Comparison of ENCODE assay signal across 22 mouse cellular contexts in genomic region chr16:31641776-31642175, GRCm38 (mm10). TPM values are rescaled to one million over a fixed set of nuclear protein-coding genes. Genes with fewer than 3 reads are reported as not detected.
DNase-seq lines count a peak whose midpoint lies in the region; ATAC-seq lines count a peak whose summit lies in the region.
"Had no signal": no experiment of that assay in that cellular context is flagged by ENCODE, and none has a peak within 500 bp of the region (broad histone marks: within the 10 kb centered on the region; RNA-seq: fewer than 3 reads in every experiment).

No protein-coding gene starts in this region.

- H3K4me1 ChIP-seq in kidney, embryonic 14.5 days (ENCODE audit: control insufficient read depth, insufficient read depth, low read length) = peaks cover 4% of the 10 kb centered on the region; the same call in 1 of the 2 replicates
- H3K4me1 ChIP-seq: forebrain, embryonic 15.5 days had no signal

- no peak overlapping the region for H3K4me2 ChIP-seq in kidney, embryonic 14.5 days (replicated peaks; ENCODE audit: low read depth, low read length)
- H3K4me2 ChIP-seq: forebrain, embryonic 15.5 days; lung, embryonic 15.5 days; midbrain, embryonic 11.5 days had no signal

- peak; percentile 49; the same call in 1 of the 2 replicates for ATAC-seq in kidney, embryonic 14.5 days (ENCODE audit: low FRiP score, low TSS enrichment)
- ATAC-seq in erythroid progenitor cell, adult 5-6 weeks (replicated peaks; ENCODE audit: low FRiP score, poor library complexity, severe bottlenecking) = 0 out of 2 replicates have a peak, but pooled peaks have one; percentile 30
- ATAC-seq: forebrain, embryonic 15.5 days; hindbrain, embryonic 16.5 days; intestine, embryonic 16.5 days had no signal

- H3K9me3 ChIP-seq in kidney, embryonic 14.5 days (ENCODE audit: control insufficient read depth, low read length) = no peaks in the 10 kb centered on the region
- H3K9me3 ChIP-seq: forebrain, embryonic 15.5 days; lung, embryonic 15.5 days had no signal

- no peak overlapping the region for H3K27ac ChIP-seq in kidney, embryonic 14.5 days (ENCODE audit: low read depth, low read length)
- H3K27ac ChIP-seq: forebrain, embryonic 15.5 days; liver, embryonic 14.5 days; lung, embryonic 15.5 days had no signal

- no peaks in the 10 kb centered on the region for H3K27me3 ChIP-seq in kidney, embryonic 14.5 days (ENCODE audit: control insufficient read depth, insufficient read depth, low read length)
- H3K27me3 ChIP-seq: forebrain, embryonic 15.5 days; lung, embryonic 15.5 days had no signal

- no peak overlapping the region for H3K4me3 ChIP-seq in kidney, embryonic 14.5 days (ENCODE audit: low read length)
- H3K4me3 ChIP-seq: forebrain, embryonic 15.5 days; lung, embryonic 15.5 days had no signal

- H3K9ac ChIP-seq in kidney, embryonic 14.5 days (ENCODE audit: low read depth, low read length) = no peak overlapping the region
- H3K9ac ChIP-seq: forebrain, embryonic 15.5 days; liver, embryonic 14.5 days; lung, embryonic 15.5 days had no signal

- DNase-seq in kidney, adult 11 months = no peak
- DNase-seq in 3T3-L1 (ENCODE audit: low read depth, low spot score) (peak; percentile 79), NIH3T3 (ENCODE audit: low read depth) (peak; percentile 33)
- DNase-seq in embryo, embryonic 10.5 days (ENCODE audit: low spot score) = no peak
- no peak for DNase-seq in layer of hippocampus, postnatal 36 days
- no peak for DNase-seq in spleen, postnatal 10 days (ENCODE audit: low spot score in 2 of 2)
- DNase-seq: cerebellum, adult 9-10 months; gastrocnemius, postnatal 36 days; kidney, postnatal 4 days; lung, postnatal 4 days; right cerebral cortex, adult 18-20 months; thymus, adult 18-20 months; thymus, postnatal 4 days had no signal

- no peaks in the 10 kb centered on the region for H3K36me3 ChIP-seq in kidney, embryonic 14.5 days (ENCODE audit: control insufficient read depth, insufficient read depth, low read length)
- H3K36me3 ChIP-seq: forebrain, embryonic 15.5 days; G1E; lung, embryonic 15.5 days had no signal

- 31% methylated on average over 4 of the region's 4 CpGs for WGBS in kidney, embryonic 14.5 days

RNA-seq across cellular contexts. Expression of gene Dlg1, which starts 21.5 kb away (rescaled TPM):
- polyA plus RNA-seq in kidney, embryonic 14.5 days (2014; fragmentation: Nextera tagmentation; extraction: Ambion mirVana) = 29.1 and 35.4 TPM in 2 replicates
- total RNA-seq in erythroid progenitor cell, adult 5-6 weeks (2015; ENCODE audit: low replicate concordance) = 29.3 and 38.6 TPM in 2 replicates
- 36.5 and 63.0 TPM in 2 replicates for total RNA-seq in erythroid progenitor cell, adult 5-6 weeks (2017; ENCODE audit: low replicate concordance)
- 10 to 100 TPM; 84.0 to 86.3 TPM for total RNA-seq in layer of hippocampus, postnatal 36 days (2021)

Comparison
In these comparisons a context has a peak if more than half of its experiments do, and no peak if none do; other contexts are left out.
1. DNase-seq: peak in 3T3-L1 (single experiment) and NIH3T3 (single experiment); none in kidney, adult 11 months (single experiment), embryo, embryonic 10.5 days (single experiment), layer of hippocampus, postnatal 36 days (0 of 2) and spleen, postnatal 10 days (0 of 2).